Mouse (Mus musculus): ENCODE results near the gene Ttc9c.

Ttc9c gene

DNA sequence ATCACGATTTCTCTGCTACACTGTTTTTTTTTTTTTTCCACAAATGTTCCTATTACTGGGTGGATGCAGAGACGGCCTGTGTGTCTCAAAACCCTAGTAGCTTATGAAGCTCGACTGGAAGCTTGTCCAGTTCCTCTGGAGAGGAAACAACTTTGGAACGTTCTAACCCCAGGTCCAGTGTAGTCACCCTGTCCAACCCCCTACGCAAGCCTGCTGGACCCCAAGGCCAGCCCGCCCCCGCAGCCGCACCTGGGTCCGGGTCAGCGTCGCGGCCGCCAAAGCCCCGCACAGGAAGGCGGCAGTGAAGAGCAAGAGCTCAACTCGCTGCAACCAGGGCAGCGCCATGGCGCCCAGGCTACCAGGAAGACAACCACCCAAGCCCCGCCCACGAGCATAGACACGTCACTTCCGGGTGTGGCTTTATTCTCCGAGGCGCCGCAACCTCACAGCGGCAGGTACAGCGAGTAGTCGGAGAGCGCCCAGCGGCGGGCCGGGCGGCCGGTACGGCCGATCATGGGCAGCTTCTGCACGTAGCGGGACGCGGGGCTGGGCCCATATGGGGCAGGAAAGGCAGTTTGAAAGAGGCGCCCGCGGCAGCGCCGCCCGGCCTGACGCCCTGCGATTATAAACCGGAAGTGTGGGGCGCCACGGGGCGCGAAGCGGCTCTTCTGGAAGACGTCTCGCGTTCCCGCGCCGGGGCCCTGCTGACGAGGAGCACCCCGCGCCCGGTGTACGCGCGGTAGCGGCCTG lies 44.9 kb downstream of the Ttc9c start, which contains the start of gene Tmem179b:
TSS of gene Tmem179b (minus strand) at position 382 of the 750 bp plus-strand sequence.
- DNase-seq (ENCODE audit: low spot score in 2 of 2): peak; percentile 97 to 98

GRCm38 (mm10) chr19:8773409-8773808 lies 45.7 kb downstream of the Ttc9c start:
- no peak for DNase-seq (ENCODE audit: low spot score in 2 of 2)

GRCm38 (mm10) chr19:8772996-8773395 lies 46.1 kb downstream of the Ttc9c start:
- no peak for DNase-seq (ENCODE audit: low spot score in 2 of 2)

- DNase-seq (ENCODE audit: low spot score in 2 of 2): peak; percentile 80 to 85
Measured at GRCm38 (mm10) chr19:8770567-8771270, 48.4 kb downstream of the Ttc9c start, which contains the start of gene Tmem223. TSS of gene Tmem223 (plus strand) at chr19:8770996.

DNA sequence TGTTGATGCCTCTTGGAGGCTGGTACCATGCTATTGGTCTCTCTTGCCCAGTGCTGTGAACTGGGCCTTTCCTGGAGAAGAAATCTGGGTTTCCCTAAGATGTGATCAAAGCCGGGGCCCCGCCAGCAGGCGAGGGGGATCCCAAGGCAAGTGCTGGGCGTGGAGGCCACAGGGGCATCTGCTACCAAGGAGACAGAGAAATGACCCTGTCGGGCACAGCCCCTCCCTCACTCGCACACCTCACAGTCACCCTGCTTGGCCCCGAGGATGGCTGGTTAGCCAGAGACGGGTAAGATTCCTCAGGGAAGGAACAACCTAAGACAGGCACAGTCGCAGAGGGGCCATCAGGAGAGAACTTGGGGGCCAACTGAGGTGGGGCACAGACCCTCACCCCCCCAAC lies 53.6 kb downstream of the Ttc9c start:
- no peak for DNase-seq (ENCODE audit: low spot score in 2 of 2)

- no peak for DNase-seq (ENCODE audit: low spot score in 2 of 2)
Measured at GRCm38 (mm10) chr19:8763276-8763675, 55.9 kb downstream of the Ttc9c start.

DNA sequence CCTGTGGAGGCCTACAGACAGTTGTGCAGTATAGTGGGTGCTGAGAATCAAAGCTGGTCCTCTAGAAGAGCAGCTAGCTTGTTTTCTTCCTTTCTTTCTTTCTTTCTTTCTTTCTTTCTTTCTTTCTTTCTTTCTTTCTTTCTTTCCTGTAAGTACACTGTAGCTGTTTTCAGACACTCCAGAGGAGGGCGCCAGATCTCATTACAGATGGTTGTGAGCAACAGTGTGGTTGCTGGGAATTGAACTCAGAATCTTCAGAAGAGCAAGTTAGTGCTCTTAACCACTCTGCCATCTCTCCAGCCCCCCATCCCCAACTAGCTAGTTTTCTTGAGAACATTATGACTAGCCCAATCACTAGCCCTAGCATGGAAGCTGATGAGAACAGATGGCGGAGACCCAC lies 58.4 kb downstream of the Ttc9c start:
- no peak for DNase-seq (ENCODE audit: low spot score in 2 of 2)
